Mouse (Mus musculus) MEL (cell line): ENCODE results near the gene Endog. TPM values are rescaled to one million over a fixed set of nuclear protein-coding genes. Genes with fewer than 3 reads are reported as not detected.

Source experiments
- DNase-seq: peaks from one replicate; pipeline ENCODE4 v3.0.0; 2011; ENCODE audit warnings: low read depth, low spot score
- H3K27ac ChIP-seq: 2 replicates; pipeline ENCODE4 v1.5.1; 2012; ENCODE audit warnings: low read depth, mild to moderate bottlenecking, control low read depth, low read length, moderate library complexity; ENCODE audit not compliant: control insufficient read depth
- H3K27me3 ChIP-seq, 2 experiments: fragments of 150-350 bp in 1 of 2; sonication (generic) in 1 of 2; 2 replicates each; pipeline ENCODE4 v1.6.1; 2012; ENCODE audit warnings: low read length in 2 of 2, mild to moderate bottlenecking in 2 of 2, improper control_type of control experiment in 1 of 2, moderate library complexity in 1 of 2; ENCODE audit not compliant: insufficient read depth in 2 of 2, control insufficient read depth in 1 of 2
- H3K36me3 ChIP-seq, 2 experiments: 2 replicates each; pipeline ENCODE4 v1.6.1; 2012 to 2014; ENCODE audit warnings: low read length in 2 of 2, improper control_type of control experiment in 1 of 2, inconsistent platforms in 1 of 2, mild to moderate bottlenecking in 1 of 2; ENCODE audit not compliant: insufficient read depth in 2 of 2, control insufficient read depth in 1 of 2
- H3K4me1 ChIP-seq, 2 experiments: fragments of 150-350 bp in 1 of 2; sonication (generic) in 1 of 2; 2 replicates each; pipeline ENCODE4 v1.6.1; 2012; ENCODE audit warnings: low read length in 2 of 2, improper control_type of control experiment in 1 of 2, mild to moderate bottlenecking in 1 of 2; ENCODE audit not compliant: insufficient read depth in 2 of 2, control insufficient read depth in 1 of 2
- H3K4me3 ChIP-seq, 2 experiments: fragments of 150-350 bp in 1 of 2; sonication (generic) in 1 of 2; 2 replicates each; pipeline ENCODE4 v1.5.1; 2012; ENCODE audit warnings: low read depth in 2 of 2, low read length in 2 of 2, mild to moderate bottlenecking in 2 of 2, moderate library complexity in 2 of 2, control low read depth in 1 of 2, improper control_type of control experiment in 1 of 2; ENCODE audit not compliant: control insufficient read depth in 1 of 2, insufficient read depth in 1 of 2
- H3K79me2 ChIP-seq: 2 replicates; pipeline ENCODE4 v1.6.1; 2012; ENCODE audit warnings: mild to moderate bottlenecking, low read length, moderate library complexity; ENCODE audit not compliant: control insufficient read depth, poor library complexity, insufficient read depth
- H3K9ac ChIP-seq: 2 replicates; pipeline ENCODE4 v1.6.1; 2012; ENCODE audit warnings: low read depth, mild to moderate bottlenecking, control low read depth, low read length, moderate library complexity; ENCODE audit not compliant: control insufficient read depth, poor library complexity, severe bottlenecking
- H3K9me3 ChIP-seq: fragments of 150-350 bp; sonication (generic); replicated peaks from 2 replicates; pipeline ENCODE4 v1.6.1; 2012; ENCODE audit warnings: mild to moderate bottlenecking, low read length, improper control_type of control experiment, moderate library complexity; ENCODE audit not compliant: insufficient read depth
- CHD2 ChIP-seq: IDR thresholded peaks from 2 replicates; pipeline ENCODE4 v1.6.1; 2011; ENCODE audit warnings: low read length, improper control_type of control experiment
- CTCF ChIP-seq, 3 experiments: IDR thresholded peaks in 2 of 3; conservative IDR thresholded peaks in 1 of 3; 2 replicates each; pipeline ENCODE4 v1.5.1; 2011 to 2012; ENCODE audit warnings: low read length in 3 of 3, low read depth in 2 of 3, mild to moderate bottlenecking in 2 of 3, improper control_type of control experiment in 1 of 3, inconsistent platforms in 1 of 3, mixed read lengths in 1 of 3, moderate library complexity in 1 of 3; ENCODE audit not compliant: control insufficient read depth in 1 of 3, insufficient read depth in 1 of 3, poor library complexity in 1 of 3, severe bottlenecking in 1 of 3
- GABPA ChIP-seq: IDR thresholded peaks from 2 replicates; pipeline ENCODE4 v1.6.1; 2012; ENCODE audit warnings: low read depth, mild to moderate bottlenecking, inconsistent platforms, low read length, improper control_type of control experiment, moderate library complexity
- JUND ChIP-seq: IDR thresholded peaks from 2 replicates; pipeline ENCODE4 v1.6.1; 2011; ENCODE audit warnings: low read depth, mild to moderate bottlenecking, improper control_type of control experiment, low read length
- KAT2A ChIP-seq: conservative IDR thresholded peaks from 2 replicates; pipeline ENCODE4 v1.6.1; 2012; ENCODE audit warnings: low read depth, low read length, improper control_type of control experiment, inconsistent platforms
- MAZ ChIP-seq: IDR thresholded peaks from 2 replicates; pipeline ENCODE4 v1.6.1; 2012; ENCODE audit warnings: low read depth, mild to moderate bottlenecking, inconsistent platforms, low read length, improper control_type of control experiment
- MEF2A ChIP-seq: IDR thresholded peaks from 2 replicates; pipeline ENCODE4 v1.6.1; 2014; ENCODE audit warnings: low read depth, mild to moderate bottlenecking, inconsistent platforms, low read length, improper control_type of control experiment; ENCODE audit not compliant: poor library complexity, insufficient replicate concordance, severe bottlenecking; ENCODE audit errors: extremely low read depth
- MXI1 ChIP-seq: IDR thresholded peaks from 2 replicates; pipeline ENCODE4 v1.6.1; 2011; ENCODE audit warnings: mild to moderate bottlenecking, low read depth, low read length, improper control_type of control experiment
- MYC ChIP-seq: IDR thresholded peaks from 2 replicates; pipeline ENCODE4 v1.6.1; 2011; ENCODE audit warnings: low read depth, mild to moderate bottlenecking, low read length, improper control_type of control experiment, moderate library complexity
- NRF1 ChIP-seq: IDR thresholded peaks from 2 replicates; pipeline ENCODE4 v1.6.1; 2014; ENCODE audit warnings: low read depth, mild to moderate bottlenecking, inconsistent platforms, low read length, improper control_type of control experiment, moderate library complexity; ENCODE audit not compliant: poor library complexity, insufficient read depth, severe bottlenecking
- POLR2AphosphoS2 ChIP-seq: IDR thresholded peaks from 2 replicates; pipeline ENCODE4 v1.6.1; 2011; ENCODE audit warnings: low read length, improper control_type of control experiment
- RCOR1 ChIP-seq: IDR thresholded peaks from 2 replicates; pipeline ENCODE4 v1.6.1; 2012; ENCODE audit warnings: low read depth, mild to moderate bottlenecking, inconsistent platforms, low read length, improper control_type of control experiment
- SIN3A ChIP-seq: IDR thresholded peaks from 2 replicates; pipeline ENCODE4 v1.6.1; 2012; ENCODE audit warnings: low read length, improper control_type of control experiment, inconsistent platforms
- SMC3 ChIP-seq: IDR thresholded peaks from 2 replicates; pipeline ENCODE4 v1.6.1; 2011; ENCODE audit warnings: low read depth, low read length, improper control_type of control experiment
- TAL1 ChIP-seq: IDR thresholded peaks from 2 replicates; pipeline ENCODE4 v1.6.1; 2012; ENCODE audit warnings: mild to moderate bottlenecking, inconsistent platforms, low read length, moderate library complexity, mixed read lengths
- TCF12 ChIP-seq: IDR thresholded peaks from 2 replicates; pipeline ENCODE4 v1.6.1; 2014; ENCODE audit warnings: low read depth, mild to moderate bottlenecking, inconsistent platforms, low read length, improper control_type of control experiment, moderate library complexity
- USF1 ChIP-seq: IDR thresholded peaks from 2 replicates; pipeline ENCODE4 v1.6.1; 2014; ENCODE audit warnings: low read depth, mild to moderate bottlenecking, inconsistent platforms, low read length, improper control_type of control experiment, moderate library complexity
- ZC3H11A ChIP-seq: IDR thresholded peaks from 2 replicates; pipeline ENCODE4 v1.6.1; 2012; ENCODE audit warnings: low read depth, mild to moderate bottlenecking, inconsistent platforms, low read length, improper control_type of control experiment
- ZKSCAN1 ChIP-seq: IDR thresholded peaks from 2 replicates; pipeline ENCODE4 v1.6.1; 2012; ENCODE audit warnings: low read depth, mild to moderate bottlenecking, inconsistent platforms, low read length, improper control_type of control experiment, moderate library complexity
- ZMIZ1 ChIP-seq: IDR thresholded peaks from 2 replicates; pipeline ENCODE4 v1.6.1; 2012; ENCODE audit warnings: low read depth, mild to moderate bottlenecking, inconsistent platforms, low read length, improper control_type of control experiment, moderate library complexity
- polyA plus RNA-seq, 2 experiments: library from polyadenylated mRNA; stranded (reverse) in 1 of 2; unstranded in 1 of 2; fragments of >175 nt in 1 of 2; fragments of >200 nt in 1 of 2; gene quantifications; 2 replicates each; pipeline versions ENCODE4 v1.2.1 to v1.2.4; 2012; ENCODE audit warnings: low replicate concordance in 2 of 2, low read depth in 1 of 2; ENCODE audit not compliant: insufficient read length in 2 of 2, insufficient read depth in 1 of 2, missing spikeins in 1 of 2
- total RNA-seq: library from RNA; depleted of rRNA; stranded (reverse); fragments of 300-350 nt; gene quantifications from 2 replicates; pipeline ENCODE4 v1.2.3, GENCODE M21; 2012

The Endog gene
- total and polyA plus RNA-seq, 3 experiments = 19.4 to 27.2 TPM; not detected in 1

DNA sequence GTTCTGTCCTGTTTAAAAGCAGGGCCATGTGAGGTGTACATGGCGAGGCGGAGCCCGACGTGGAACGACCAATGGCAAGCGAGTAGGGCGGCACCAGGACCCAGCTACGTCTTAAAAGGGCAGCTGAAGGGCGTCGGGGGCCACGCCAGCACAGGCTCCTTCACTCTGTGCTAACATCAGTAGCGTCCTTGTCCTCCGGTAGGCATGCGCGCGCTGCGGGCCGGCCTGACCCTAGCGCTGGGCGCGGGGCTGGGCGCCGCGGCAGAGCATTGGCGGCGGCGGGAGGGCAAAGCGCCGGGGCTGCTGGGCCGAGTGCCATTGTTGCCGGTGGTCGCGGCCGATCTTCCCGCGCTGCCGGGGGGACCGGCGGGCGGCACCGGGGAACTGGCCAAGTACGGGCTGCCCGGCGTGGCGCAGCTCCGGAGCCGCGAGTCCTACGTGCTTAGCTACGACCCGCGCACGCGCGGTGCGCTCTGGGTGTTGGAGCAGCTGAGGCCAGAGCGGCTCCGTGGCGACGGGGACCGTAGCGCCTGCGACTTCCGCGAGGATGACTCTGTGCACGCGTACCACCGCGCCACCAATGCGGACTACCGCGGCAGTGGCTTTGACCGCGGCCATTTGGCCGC lies at the start of gene Endog (continued):
- TF ChIP-seq TAL1 = no peak
- TF ChIP-seq ZMIZ1 = peak; percentile 98
- TF ChIP-seq MAZ = 0 out of 2 replicates have a peak, but pooled peaks have one; percentile 31
- TF ChIP-seq, all 39 proteins: peak for 14

- no peak for DNase-seq
Measured at GRCm38 (mm10) chr2:30122766-30123165, 48.5 kb upstream of the Endog start.

DNA sequence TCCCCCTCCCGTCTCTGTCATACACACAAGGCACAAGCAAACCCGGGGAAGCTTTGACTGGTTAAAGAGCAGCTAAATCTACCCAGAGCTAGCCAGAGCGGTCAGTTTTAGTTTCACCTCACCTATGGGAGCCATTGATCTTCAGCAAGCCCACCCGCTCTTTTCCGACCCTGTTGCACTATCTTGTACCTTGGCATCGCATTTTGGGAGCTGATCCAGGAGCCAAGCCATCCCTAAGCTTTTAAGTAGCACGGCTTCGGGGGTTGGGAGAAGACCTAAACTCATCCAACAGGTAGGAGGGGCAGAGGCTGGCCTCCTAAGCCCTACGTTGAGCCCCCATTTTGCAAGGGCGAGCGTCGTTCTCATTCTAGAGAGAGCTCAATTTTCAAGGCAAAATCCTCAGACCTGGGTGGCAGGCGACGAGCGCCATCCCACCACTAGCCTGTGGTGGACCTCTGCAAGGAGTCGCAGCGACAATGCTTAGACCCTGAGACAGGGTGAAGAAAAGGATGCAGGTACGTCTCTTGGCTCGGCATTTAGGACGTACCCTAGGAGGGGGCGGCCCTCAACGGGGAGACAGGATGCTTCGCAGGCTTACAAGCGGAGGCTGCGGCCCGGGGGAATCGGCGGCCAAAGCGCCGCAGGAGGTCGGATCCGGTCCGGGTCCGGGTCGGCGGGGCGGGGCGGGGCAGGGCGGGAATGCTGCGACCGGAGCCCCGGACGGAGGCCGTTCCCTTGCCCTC lies 47.4 kb upstream of the Endog start:
- H3K4me1 ChIP-seq = peaks cover 2 to 11% of the 10 kb centered on the region in 2 experiments

More at GRCm38 (mm10) chr2:30122766-30123165, 48.5 kb upstream of the Endog start:
- Histone ChIP-seq H3K9ac (no peak overlapping the region), H3K4me1 (peaks cover 2 to 11% of the 10 kb centered on the region in 2 experiments), H3K36me3 (peaks cover 0 to 7% of the 10 kb centered on the region in 2 experiments; a peak in 2 of 4 replicates), H3K4me3 (no peak overlapping the region), H3K79me2 (peaks cover 2% of the 10 kb centered on the region; the same call in 1 of the 2 replicates), H3K27me3 (no peaks in the 10 kb centered on the region), H3K9me3 (no peaks in the 10 kb centered on the region)
- no peak for TF ChIP-seq MEF2A
- TF ChIP-seq, all 39 proteins: peak for 0
- H3K27ac ChIP-seq = no peak overlapping the region

More for the DNA sequence above, 47.4 kb upstream of the Endog start:
- peak overlapping the region; percentile 74 to 95 for H3K4me3 ChIP-seq
- H3K9ac ChIP-seq = peak overlapping the region; percentile 93
- no peak for DNase-seq
- H3K79me2 ChIP-seq = peaks cover 2% of the 10 kb centered on the region; the same call in 1 of the 2 replicates
- no peak for TF ChIP-seq MYC
- no peak for TF ChIP-seq MXI1
- TF ChIP-seq SIN3A = no peak; the same call in 1 of the 2 replicates
- no peak for TF ChIP-seq ZMIZ1
- no peak for TF ChIP-seq NRF1
- TF ChIP-seq CHD2 = no peak
- no peak for TF ChIP-seq CTCF (IDR thresholded peaks at IDR 0.05 in 2 of 3, conservative IDR thresholded peaks at IDR 0.05 in 1 of 3; ENCODE audit: control insufficient read depth in 1 of 3, insufficient read depth in 1 of 3, low read depth in 2 of 3, low read length in 3 of 3, poor library complexity in 1 of 3, severe bottlenecking in 1 of 3)
- no peak for TF ChIP-seq USF1
- no peak for TF ChIP-seq ZC3H11A
- TF ChIP-seq TCF12 = no peak
- TF ChIP-seq RCOR1 = no peak
- TF ChIP-seq ZKSCAN1 = no peak
- TF ChIP-seq JUND = no peak
- TF ChIP-seq SMC3 = no peak
- no peak for TF ChIP-seq POLR2AphosphoS2
- TF ChIP-seq GABPA = no peak
- TF ChIP-seq MAZ = no peak
- no peak for TF ChIP-seq KAT2A
- H3K27ac ChIP-seq = peak overlapping the region; percentile 15; the same call in 1 of the 2 replicates
- H3K9me3 ChIP-seq = no peaks in the 10 kb centered on the region
- no peaks in the 10 kb centered on the region for H3K27me3 ChIP-seq
- peaks cover 0 to 7% of the 10 kb centered on the region in 2 experiments; a peak in 2 of 4 replicates for H3K36me3 ChIP-seq
